Mouse (Mus musculus): ENCODE measurements around the gene Nbl1. TPM values are rescaled to one million over a fixed set of nuclear protein-coding genes. Genes with fewer than 3 reads are reported as not detected.

Nbl1 gene
- polyA plus RNA-seq, 1 experiment from 2014 or later: 141 TPM

GRCm38 (mm10) chr4:139085337-139085736 is 7.5 kb downstream of the Nbl1 start:
- Histone ChIP-seq H3K27me3 (replicated peaks; ENCODE audit: insufficient read depth, low read length) (no peaks in the 10 kb centered on the region), H3K9me3 (ENCODE audit: low read length) (no peaks in the 10 kb centered on the region), H3K4me2 (replicated peaks; ENCODE audit: low read depth, low read length) (no peak overlapping the region), H3K4me1 (ENCODE audit: insufficient read depth, low read depth, low read length) (no peaks in the 10 kb centered on the region), H3K4me3 (ENCODE audit: low read depth, low read length) (no peak overlapping the region), H3K9ac (replicated peaks; ENCODE audit: low read depth) (no peak overlapping the region), H3K36me3 (ENCODE audit: insufficient read depth, low read length) (no peaks in the 10 kb centered on the region), H3K27ac (ENCODE audit: low read length) (no peak overlapping the region)
- ATAC-seq (no peak), DNase-seq (ENCODE audit: low spot score) (no peak)
- TF ChIP-seq EP300 (IDR thresholded peaks at IDR 0.05) (no peak), CTCF (IDR thresholded peaks at IDR 0.05) (no peak)
- WGBS: 70% methylated on average over 11 of the region's 11 CpGs

- Histone ChIP-seq H3K27me3 (replicated peaks; ENCODE audit: insufficient read depth, low read length) (no peaks in the 10 kb centered on the region), H3K36me3 (ENCODE audit: insufficient read depth, low read length) (no peaks in the 10 kb centered on the region), H3K9ac (replicated peaks; ENCODE audit: low read depth) (no peak overlapping the region), H3K4me2 (replicated peaks; ENCODE audit: low read depth, low read length) (no peak overlapping the region), H3K27ac (ENCODE audit: low read length) (no peak overlapping the region), H3K4me3 (ENCODE audit: low read depth, low read length) (no peak overlapping the region), H3K9me3 (ENCODE audit: low read length) (no peaks in the 10 kb centered on the region), H3K4me1 (ENCODE audit: insufficient read depth, low read depth, low read length) (no peaks in the 10 kb centered on the region)
- peak; percentile 20; the same call in 1 of the 2 replicates for ATAC-seq
- TF ChIP-seq EP300 (IDR thresholded peaks at IDR 0.05) (no peak), CTCF (IDR thresholded peaks at IDR 0.05) (no peak)
- WGBS: 16% methylated on average over 12 of the region's 12 CpGs
- DNase-seq (ENCODE audit: low spot score): no peak
Measured at GRCm38 (mm10) chr4:139082790-139083564, 9.8 kb downstream of the Nbl1 start.

- Histone ChIP-seq H3K9ac (replicated peaks; ENCODE audit: low read depth) (no peak overlapping the region), H3K4me1 (ENCODE audit: insufficient read depth, low read depth, low read length) (no peaks in the 10 kb centered on the region), H3K9me3 (ENCODE audit: low read length) (no peaks in the 10 kb centered on the region), H3K27ac (ENCODE audit: low read length) (no peak overlapping the region), H3K4me2 (replicated peaks; ENCODE audit: low read depth, low read length) (no peak overlapping the region), H3K4me3 (ENCODE audit: low read depth, low read length) (no peak overlapping the region), H3K27me3 (replicated peaks; ENCODE audit: insufficient read depth, low read length) (no peaks in the 10 kb centered on the region), H3K36me3 (ENCODE audit: insufficient read depth, low read length) (no peaks in the 10 kb centered on the region)
- ATAC-seq (no peak), DNase-seq (ENCODE audit: low spot score) (no peak)
- TF ChIP-seq EP300 (IDR thresholded peaks at IDR 0.05) (no peak), CTCF (IDR thresholded peaks at IDR 0.05) (no peak)
- WGBS: 65% methylated on average over 18 of the region's 18 CpGs
Measured at GRCm38 (mm10) chr4:139081270-139081931, 11.4 kb downstream of the Nbl1 start.

GRCm38 (mm10) chr4:139080259-139080658 is 12.5 kb downstream of the Nbl1 start:
- Histone ChIP-seq H3K27me3 (replicated peaks; ENCODE audit: insufficient read depth, low read length) (peaks cover 10% of the 10 kb centered on the region), H3K4me3 (ENCODE audit: low read depth, low read length) (no peak overlapping the region), H3K9ac (replicated peaks; ENCODE audit: low read depth) (no peak overlapping the region), H3K27ac (ENCODE audit: low read length) (no peak overlapping the region), H3K9me3 (ENCODE audit: low read length) (no peaks in the 10 kb centered on the region), H3K36me3 (ENCODE audit: insufficient read depth, low read length) (no peaks in the 10 kb centered on the region), H3K4me2 (replicated peaks; ENCODE audit: low read depth, low read length) (no peak overlapping the region), H3K4me1 (ENCODE audit: insufficient read depth, low read depth, low read length) (no peaks in the 10 kb centered on the region; the same call in 1 of the 2 replicates)
- TF ChIP-seq CTCF (IDR thresholded peaks at IDR 0.05) (no peak), EP300 (IDR thresholded peaks at IDR 0.05) (no peak)
- ATAC-seq (no peak), DNase-seq (ENCODE audit: low spot score) (no peak)
- WGBS: 86% methylated on average over 7 of the region's 7 CpGs

GRCm38 (mm10) chr4:139079439-139079838 is 13.4 kb downstream of the Nbl1 start:
- Histone ChIP-seq H3K9me3 (ENCODE audit: low read length) (no peaks in the 10 kb centered on the region), H3K4me2 (replicated peaks; ENCODE audit: low read depth, low read length) (no peak overlapping the region), H3K9ac (replicated peaks; ENCODE audit: low read depth) (no peak overlapping the region), H3K36me3 (ENCODE audit: insufficient read depth, low read length) (no peaks in the 10 kb centered on the region), H3K27ac (ENCODE audit: low read length) (no peak overlapping the region), H3K27me3 (replicated peaks; ENCODE audit: insufficient read depth, low read length) (peaks cover 18% of the 10 kb centered on the region), H3K4me3 (ENCODE audit: low read depth, low read length) (no peak overlapping the region), H3K4me1 (ENCODE audit: insufficient read depth, low read depth, low read length) (no peaks in the 10 kb centered on the region; the same call in 1 of the 2 replicates)
- no peak for ATAC-seq
- no peak for TF ChIP-seq EP300 (IDR thresholded peaks at IDR 0.05)
- no peak for TF ChIP-seq CTCF (IDR thresholded peaks at IDR 0.05)
- no peak for DNase-seq (ENCODE audit: low spot score)
- 83% methylated on average over 11 of the region's 11 CpGs for WGBS

- no peaks in the 10 kb centered on the region for H3K36me3 ChIP-seq (ENCODE audit: insufficient read depth, low read length)
- ATAC-seq (no peak), DNase-seq (ENCODE audit: low spot score) (peak; percentile 44)
- WGBS: 22% methylated on average over 4 of the region's 4 CpGs
- no peaks in the 10 kb centered on the region for H3K9me3 ChIP-seq (ENCODE audit: low read length)
- peaks cover 25% of the 10 kb centered on the region for H3K27me3 ChIP-seq (replicated peaks; ENCODE audit: insufficient read depth, low read length)
- TF ChIP-seq EP300 (IDR thresholded peaks at IDR 0.05) (no peak), CTCF (IDR thresholded peaks at IDR 0.05) (peak; percentile 55)
- no peaks in the 10 kb centered on the region; the same call in 1 of the 2 replicates for H3K4me1 ChIP-seq (ENCODE audit: insufficient read depth, low read depth, low read length)
- no peak overlapping the region for H3K4me3 ChIP-seq (ENCODE audit: low read depth, low read length)
- no peak overlapping the region for H3K4me2 ChIP-seq (replicated peaks; ENCODE audit: low read depth, low read length)
- H3K9ac ChIP-seq (replicated peaks; ENCODE audit: low read depth): no peak overlapping the region
- H3K27ac ChIP-seq (ENCODE audit: low read length): no peak overlapping the region
Measured at GRCm38 (mm10) chr4:139078726-139079125, 14.1 kb downstream of the Nbl1 start.
